Mouse (Mus musculus) kidney, embryonic 16.5 days (tissue): Measurements from ENCODE around the gene Tbata. TPM values are rescaled to one million over a fixed set of nuclear protein-coding genes. Genes with fewer than 3 reads are reported as not detected.

Experiments
- ATAC-seq: fragments of 200-750 bp; cut with Nextera tagmentation; 2 replicates; pipeline ENCODE4 v1.8.0; 2017; ENCODE audit warnings: moderate TSS enrichment; ENCODE audit not compliant: low FRiP score, low TSS enrichment
- H3K27ac ChIP-seq: fragments of 300-500 bp; sonication (generic); 2 replicates; pipeline ENCODE4 v1.5.1; 2014; ENCODE audit warnings: low read length
- H3K27me3 ChIP-seq: fragments of 300-500 bp; sonication (generic); 2 replicates; pipeline ENCODE4 v1.6.1; 2014; ENCODE audit warnings: low read length, control low read depth, mixed read lengths; ENCODE audit not compliant: insufficient read depth
- H3K36me3 ChIP-seq: fragments of 300-500 bp; sonication (generic); 2 replicates; pipeline ENCODE4 v1.6.1; 2014; ENCODE audit warnings: low read length, control low read depth, mixed read lengths; ENCODE audit not compliant: insufficient read depth
- H3K4me1 ChIP-seq: fragments of 300-500 bp; sonication (generic); 2 replicates; pipeline ENCODE4 v1.6.1; 2014; ENCODE audit warnings: low read length, control low read depth, mixed read lengths; ENCODE audit not compliant: insufficient read depth
- H3K4me2 ChIP-seq: fragments of 300-500 bp; sonication (generic); replicated peaks from 2 replicates; pipeline ENCODE4 v1.6.1; 2014; ENCODE audit warnings: low read depth, low read length
- H3K4me3 ChIP-seq: fragments of 300-500 bp; sonication (generic); 2 replicates; pipeline ENCODE4 v1.5.1; 2014; ENCODE audit warnings: mild to moderate bottlenecking, low read length
- H3K9ac ChIP-seq: fragments of 300-500 bp; sonication (generic); replicated peaks from 2 replicates; pipeline ENCODE4 v1.6.1; 2014; ENCODE audit warnings: low read length
- H3K9me3 ChIP-seq: fragments of 300-500 bp; sonication (generic); 2 replicates; pipeline ENCODE4 v1.6.1; 2016; ENCODE audit warnings: low read length, control low read depth
- whole genome bisulfite sequencing: fragments of 180-500 bp; shearing (Covaris S2); extraction: QIAGEN DNeasy Blood & Tissue Kit; methylation state at CpG from one replicate; pipeline ENCODE4 v1.1.7; 2014; 5-methylcytosine and 5-hydroxymethylcytosine counted together
- polyA plus RNA-seq: library from polyadenylated mRNA; unstranded; fragments of >200 nt; fragmentation: Nextera tagmentation; extraction: Ambion mirVana; gene quantifications from 2 replicates; pipeline ENCODE4 v1.2.1, GENCODE M21; 2015

Gene Tbata
- 0.24 TPM in 1 of 2 replicates, not detected in the other for polyA plus RNA-seq

- ATAC-seq = no peak
- no peaks in the 10 kb centered on the region for H3K9me3 ChIP-seq
- 69% methylated on average over 3 of the region's 3 CpGs for whole genome bisulfite sequencing
Measured at GRCm38 (mm10) chr10:61171654-61172053, at the start of gene Tbata. Tbata (plus strand) TSS chr10:61171954.

GRCm38 (mm10) chr10:61123276-61123913, 48.4 kb upstream of the Tbata start:
- no peaks in the 10 kb centered on the region for H3K9me3 ChIP-seq
- peaks cover 2% of the 10 kb centered on the region; the same call in 1 of the 2 replicates for H3K4me1 ChIP-seq
- no peak for ATAC-seq
- no peak overlapping the region for H3K27ac ChIP-seq
- H3K4me2 ChIP-seq = no peak overlapping the region
- no peak overlapping the region for H3K4me3 ChIP-seq
- WGBS = 93% methylated on average over 3 of the region's 3 CpGs
- H3K27me3 ChIP-seq = no peaks in the 10 kb centered on the region
- H3K36me3 ChIP-seq = peaks cover 18% of the 10 kb centered on the region
- no peak overlapping the region for H3K9ac ChIP-seq

More at GRCm38 (mm10) chr10:61171654-61172053, at the start of gene Tbata:
- no peaks in the 10 kb centered on the region for H3K4me1 ChIP-seq
- no peaks in the 10 kb centered on the region for H3K36me3 ChIP-seq
- H3K4me2 ChIP-seq = no peak within 1 kb of the TSS
- no peak within 1 kb of the TSS for H3K4me3 ChIP-seq
- H3K9ac ChIP-seq = no peak within 1 kb of the TSS
- H3K27me3 ChIP-seq = no peaks in the 10 kb centered on the region
- H3K27ac ChIP-seq = no peak within 1 kb of the TSS

GRCm38 (mm10) chr10:61124462-61124861, 47.3 kb upstream of the Tbata start:
- no peak for ATAC-seq
- Histone ChIP-seq H3K9me3 (no peaks in the 10 kb centered on the region), H3K9ac (no peak overlapping the region), H3K4me2 (no peak overlapping the region), H3K27me3 (no peaks in the 10 kb centered on the region), H3K36me3 (peaks cover 18% of the 10 kb centered on the region), H3K27ac (no peak overlapping the region), H3K4me1 (peaks cover 2% of the 10 kb centered on the region; the same call in 1 of the 2 replicates), H3K4me3 (no peak overlapping the region)
- WGBS = 93% methylated on average over 2 of the region's 2 CpGs

GRCm38 (mm10) chr10:61128701-61129365, 42.9 kb upstream of the Tbata start:
- 95% methylated on average over 1 of the region's 1 CpGs for WGBS
- Histone ChIP-seq H3K9ac (no peak overlapping the region), H3K4me1 (peaks cover 2% of the 10 kb centered on the region; the same call in 1 of the 2 replicates), H3K9me3 (no peaks in the 10 kb centered on the region), H3K4me3 (no peak overlapping the region), H3K27ac (no peak overlapping the region), H3K4me2 (no peak overlapping the region), H3K27me3 (no peaks in the 10 kb centered on the region), H3K36me3 (peaks cover 6% of the 10 kb centered on the region; the same call in 1 of the 2 replicates)
- no peak for ATAC-seq

GRCm38 (mm10) chr10:61130959-61131358, 40.8 kb upstream of the Tbata start:
- ATAC-seq = no peak
- H3K27me3 ChIP-seq = no peaks in the 10 kb centered on the region
- 87% methylated on average over 3 of the region's 3 CpGs for WGBS
- H3K36me3 ChIP-seq = peaks cover 6% of the 10 kb centered on the region; the same call in 1 of the 2 replicates
- no peak overlapping the region for H3K9ac ChIP-seq
- peaks cover 2% of the 10 kb centered on the region; the same call in 1 of the 2 replicates for H3K4me1 ChIP-seq
- no peak overlapping the region for H3K27ac ChIP-seq
- H3K9me3 ChIP-seq = no peaks in the 10 kb centered on the region
- H3K4me2 ChIP-seq = no peak overlapping the region
- no peak overlapping the region for H3K4me3 ChIP-seq

- WGBS = 80% methylated on average over 4 of the region's 4 CpGs
- no peak overlapping the region for H3K9ac ChIP-seq
- peaks cover 3% of the 10 kb centered on the region; the same call in 1 of the 2 replicates for H3K36me3 ChIP-seq
- H3K4me2 ChIP-seq = no peak overlapping the region
- no peaks in the 10 kb centered on the region for H3K4me1 ChIP-seq
- H3K27me3 ChIP-seq = no peaks in the 10 kb centered on the region
- H3K4me3 ChIP-seq = no peak overlapping the region
- no peaks in the 10 kb centered on the region for H3K9me3 ChIP-seq
- no peak for ATAC-seq
- no peak overlapping the region for H3K27ac ChIP-seq
Measured at GRCm38 (mm10) chr10:61134041-61134440, 37.7 kb upstream of the Tbata start.

- ATAC-seq = no peak
- Histone ChIP-seq H3K27ac (no peak overlapping the region), H3K4me2 (no peak overlapping the region)
Measured at GRCm38 (mm10) chr10:61135226-61135839, 36.4 kb upstream of the Tbata start.

GRCm38 (mm10) chr10:61137567-61137966, 34.2 kb upstream of the Tbata start:
- no peak for ATAC-seq
- Histone ChIP-seq H3K36me3 (peaks cover 8% of the 10 kb centered on the region; the same call in 1 of the 2 replicates), H3K27ac (no peak overlapping the region), H3K9me3 (no peaks in the 10 kb centered on the region), H3K4me2 (no peak overlapping the region), H3K27me3 (no peaks in the 10 kb centered on the region), H3K9ac (no peak overlapping the region), H3K4me3 (no peak overlapping the region), H3K4me1 (no peaks in the 10 kb centered on the region)
- 85% methylated on average over 1 of the region's 1 CpGs for WGBS

More at GRCm38 (mm10) chr10:61135226-61135839, 36.4 kb upstream of the Tbata start:
- no peaks in the 10 kb centered on the region for H3K4me1 ChIP-seq
- no peaks in the 10 kb centered on the region for H3K9me3 ChIP-seq
- H3K9ac ChIP-seq = no peak overlapping the region
- H3K36me3 ChIP-seq = peaks cover 5% of the 10 kb centered on the region; the same call in 1 of the 2 replicates
- no peaks in the 10 kb centered on the region for H3K27me3 ChIP-seq
- no peak overlapping the region for H3K4me3 ChIP-seq
- WGBS = 57% methylated on average over 3 of the region's 3 CpGs

GRCm38 (mm10) chr10:61143343-61143742, 28.4 kb upstream of the Tbata start:
- no peak for ATAC-seq
- H3K9ac ChIP-seq = no peak overlapping the region
- H3K9me3 ChIP-seq = no peaks in the 10 kb centered on the region
- no peak overlapping the region for H3K4me2 ChIP-seq
- H3K4me3 ChIP-seq = no peak overlapping the region
- 94% methylated on average over 2 of the region's 2 CpGs for WGBS
- H3K36me3 ChIP-seq = peaks cover 8% of the 10 kb centered on the region; the same call in 1 of the 2 replicates
- H3K4me1 ChIP-seq = peaks cover 6% of the 10 kb centered on the region; the same call in 1 of the 2 replicates
- H3K27me3 ChIP-seq = no peaks in the 10 kb centered on the region
- H3K27ac ChIP-seq = no peak overlapping the region
